Mouse (Mus musculus): ENCODE data around the gene Nckap5l.

GRCm38 (mm10) chr15:99455415-99455814, 2.1 kb downstream of the Nckap5l start:
- TF ChIP-seq POLR2A (IDR thresholded peaks at IDR 0.05; ENCODE audit: low read depth, low read length) (no peak), CTCF (conservative IDR thresholded peaks at IDR 0.05; ENCODE audit: insufficient read depth, insufficient read length, low read depth, low read length) (no peak)
